Mouse (Mus musculus): Measurements from ENCODE around the gene Csk. TPM values are rescaled to one million over a fixed set of nuclear protein-coding genes. Genes with fewer than 3 reads are reported as not detected.

Csk gene
- polyA plus RNA-seq, 1 experiment from 2014 or later = 30.9 TPM

DNA sequence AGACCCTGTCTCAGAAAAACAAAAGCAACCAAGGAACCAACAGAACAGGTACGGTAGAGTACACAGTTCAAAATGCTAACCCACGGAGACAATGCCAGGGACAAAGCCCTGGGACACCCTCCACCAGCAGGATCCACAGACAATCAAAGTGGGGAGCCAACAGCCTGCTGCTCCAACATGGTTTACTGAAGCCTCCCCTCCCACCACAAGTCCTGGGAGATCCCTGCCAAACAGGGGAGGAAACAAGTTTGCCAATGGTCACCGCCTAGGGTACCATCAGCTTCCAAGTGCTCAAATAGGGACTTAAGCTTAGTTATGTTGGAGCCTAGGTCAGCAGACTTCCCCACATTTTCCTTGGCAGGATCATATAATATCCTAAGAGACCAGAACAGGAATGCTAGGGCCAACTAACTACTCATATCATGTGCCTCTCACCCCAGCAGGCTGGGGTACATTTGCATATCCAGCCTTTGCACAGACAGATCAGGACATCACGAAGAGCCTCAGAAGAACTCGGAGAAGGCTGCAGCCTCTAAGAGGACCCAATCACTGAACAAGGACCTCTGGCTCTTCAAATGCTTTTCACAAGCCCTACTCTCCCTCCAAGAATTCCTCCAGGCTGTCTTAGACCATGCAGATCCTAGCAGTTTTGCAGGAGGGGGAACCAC is 13.6 kb downstream of the Csk start:
- H3K9me3 ChIP-seq (ENCODE audit: control insufficient read depth, low read depth, low read length) = no peaks in the 10 kb centered on the region
- no peak for ATAC-seq (ENCODE audit: insufficient number of reproducible peaks, insufficient read depth, low FRiP score, low read depth)
- H3K4me3 ChIP-seq (ENCODE audit: low read depth, low read length) = peak overlapping the region; percentile 19; the same call in 1 of the 2 replicates
- no peaks in the 10 kb centered on the region for H3K36me3 ChIP-seq (ENCODE audit: control insufficient read depth, insufficient read depth, low read length)
- WGBS = 60% methylated on average over 5 of the region's 5 CpGs
- H3K4me2 ChIP-seq (replicated peaks; ENCODE audit: low read depth, low read length) = peak overlapping the region; percentile 41
- no peaks in the 10 kb centered on the region for H3K27me3 ChIP-seq (ENCODE audit: control insufficient read depth, insufficient read depth, low read length)
- peak overlapping the region; percentile 28; the same call in 1 of the 2 replicates for H3K9ac ChIP-seq (replicated peaks; ENCODE audit: low read depth, low read length)
- H3K27ac ChIP-seq (ENCODE audit: low read length) = peak overlapping the region; percentile 87; the same call in 1 of the 2 replicates
- peaks cover 74% of the 10 kb centered on the region for H3K4me1 ChIP-seq (ENCODE audit: control insufficient read depth, insufficient read depth, low read length)

DNA sequence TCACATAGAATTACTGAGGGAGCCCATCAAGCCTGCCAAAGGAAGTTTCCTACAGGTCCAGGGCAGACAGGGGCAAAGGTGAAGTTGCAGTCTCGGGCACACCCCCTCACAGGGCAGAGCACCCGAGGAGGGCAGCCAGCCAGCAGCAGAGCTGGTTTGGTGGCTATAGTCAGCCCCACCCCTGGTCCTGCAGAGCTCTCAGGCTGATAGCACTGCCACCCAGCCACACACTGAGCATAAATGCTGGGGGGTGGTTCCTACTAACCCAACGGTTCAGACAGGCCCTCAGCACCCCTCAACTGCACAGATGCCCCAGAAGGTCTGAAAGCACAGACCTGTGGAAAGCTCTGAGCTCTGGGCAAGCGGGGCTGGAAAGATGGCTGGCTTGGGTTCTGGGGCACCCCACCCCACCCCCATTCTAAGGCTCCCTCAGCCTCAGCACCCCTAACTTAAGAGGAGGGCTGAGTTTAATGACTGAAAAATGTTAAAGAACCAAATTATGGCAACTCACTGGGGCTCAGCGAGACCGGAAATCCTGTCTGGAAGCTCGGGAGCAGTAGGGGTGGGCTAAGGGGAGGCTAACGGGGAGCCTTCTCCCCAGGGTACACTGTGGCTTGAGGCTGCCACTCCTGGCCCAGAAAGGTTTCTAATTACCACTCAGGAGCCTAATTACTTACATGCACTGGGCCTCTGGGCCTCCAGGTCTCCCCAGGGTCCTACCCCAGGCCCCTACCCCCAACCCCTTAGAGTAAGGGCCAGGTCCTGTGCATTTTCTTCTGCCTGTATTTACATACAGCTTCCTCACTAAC is 14.6 kb downstream of the Csk start:
- no peaks in the 10 kb centered on the region for H3K36me3 ChIP-seq (ENCODE audit: control insufficient read depth, insufficient read depth, low read length)
- 35% methylated on average over 8 of the region's 8 CpGs for WGBS
- no peaks in the 10 kb centered on the region for H3K27me3 ChIP-seq (ENCODE audit: control insufficient read depth, insufficient read depth, low read length)
- H3K9ac ChIP-seq (replicated peaks; ENCODE audit: low read depth, low read length) = peak overlapping the region; percentile 28; the same call in 1 of the 2 replicates
- peak overlapping the region; percentile 41 for H3K4me2 ChIP-seq (replicated peaks; ENCODE audit: low read depth, low read length)
- H3K4me3 ChIP-seq (ENCODE audit: low read depth, low read length) = no peak overlapping the region
- peaks cover 68% of the 10 kb centered on the region for H3K4me1 ChIP-seq (ENCODE audit: control insufficient read depth, insufficient read depth, low read length)
- no peaks in the 10 kb centered on the region for H3K9me3 ChIP-seq (ENCODE audit: control insufficient read depth, low read depth, low read length)
- H3K27ac ChIP-seq (ENCODE audit: low read length) = peak overlapping the region; percentile 87
- peak; percentile 75 for ATAC-seq (ENCODE audit: insufficient number of reproducible peaks, insufficient read depth, low FRiP score, low read depth)

DNA sequence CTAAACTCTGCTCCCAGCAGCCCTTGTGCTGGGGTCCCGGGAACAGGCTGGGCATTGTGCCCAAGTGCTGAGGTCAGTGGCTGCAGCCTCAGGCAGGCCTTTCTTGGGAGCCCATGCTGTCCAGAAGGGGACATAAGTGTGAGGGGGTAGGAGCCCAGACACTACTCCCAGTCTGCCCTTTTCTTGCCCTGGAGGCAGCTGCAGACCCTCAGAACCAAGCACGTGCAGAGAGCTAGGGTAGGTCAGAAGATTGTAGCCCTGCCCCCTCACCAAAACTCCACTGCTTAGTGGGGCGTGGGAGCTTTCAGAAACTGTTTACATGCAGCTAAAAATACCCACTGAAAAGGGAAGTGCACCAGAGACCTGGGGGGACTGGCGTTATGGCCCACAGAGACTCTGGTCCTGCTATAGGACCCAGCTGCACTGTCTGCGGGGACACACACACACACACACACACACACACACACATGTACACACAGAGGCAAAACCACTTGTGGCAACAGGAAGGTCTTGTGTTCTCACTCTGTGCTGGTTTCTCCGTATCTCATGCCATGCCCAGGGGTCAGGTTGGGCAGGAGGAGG is 15.6 kb downstream of the Csk start:
- Histone ChIP-seq H3K9ac (replicated peaks; ENCODE audit: low read depth, low read length) (no peak overlapping the region), H3K27ac (ENCODE audit: low read length) (peak overlapping the region; percentile 87), H3K4me2 (replicated peaks; ENCODE audit: low read depth, low read length) (peak overlapping the region; percentile 41; the same call in 1 of the 2 replicates), H3K36me3 (ENCODE audit: control insufficient read depth, insufficient read depth, low read length) (no peaks in the 10 kb centered on the region; the same call in 1 of the 2 replicates), H3K27me3 (ENCODE audit: control insufficient read depth, insufficient read depth, low read length) (no peaks in the 10 kb centered on the region), H3K4me3 (ENCODE audit: low read depth, low read length) (no peak overlapping the region), H3K9me3 (ENCODE audit: control insufficient read depth, low read depth, low read length) (no peaks in the 10 kb centered on the region), H3K4me1 (ENCODE audit: control insufficient read depth, insufficient read depth, low read length) (peaks cover 58% of the 10 kb centered on the region)
- WGBS = 8% methylated on average over 6 of the region's 6 CpGs
- ATAC-seq (ENCODE audit: insufficient number of reproducible peaks, insufficient read depth, low FRiP score, low read depth) = peak; percentile 59; the same call in 1 of the 2 replicates

DNA sequence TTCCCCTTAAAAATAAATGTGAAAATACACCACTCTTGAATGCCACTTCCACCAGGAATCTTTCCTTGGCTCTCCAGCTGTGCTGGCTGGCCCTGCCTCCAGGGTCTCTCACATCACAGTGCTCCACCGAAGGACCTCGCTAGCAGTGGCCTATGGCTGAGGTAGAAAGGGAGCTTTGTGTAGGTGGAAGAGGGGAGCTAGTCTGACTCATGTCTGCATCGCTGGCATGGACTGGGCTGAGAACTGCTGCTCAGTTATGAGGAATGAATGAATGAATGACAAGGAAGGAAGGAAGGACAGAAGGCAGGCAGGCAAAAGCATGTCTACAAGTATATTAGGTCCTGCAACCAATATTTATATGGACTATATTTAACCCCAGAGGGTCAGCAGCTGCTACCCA is 16.2 kb downstream of the Csk start:
- peaks cover 52% of the 10 kb centered on the region for H3K4me1 ChIP-seq (ENCODE audit: control insufficient read depth, insufficient read depth, low read length)
- 66% methylated on average over 3 of the region's 3 CpGs for WGBS
- H3K36me3 ChIP-seq (ENCODE audit: control insufficient read depth, insufficient read depth, low read length) = no peaks in the 10 kb centered on the region; the same call in 1 of the 2 replicates
- no peak overlapping the region for H3K9ac ChIP-seq (replicated peaks; ENCODE audit: low read depth, low read length)
- H3K4me3 ChIP-seq (ENCODE audit: low read depth, low read length) = no peak overlapping the region
- 0 out of 2 replicates have a peak, but pooled peaks have one; percentile 3 for ATAC-seq (ENCODE audit: insufficient number of reproducible peaks, insufficient read depth, low FRiP score, low read depth)
- H3K4me2 ChIP-seq (replicated peaks; ENCODE audit: low read depth, low read length) = peak overlapping the region; percentile 41; the same call in 1 of the 2 replicates
- no peaks in the 10 kb centered on the region for H3K27me3 ChIP-seq (ENCODE audit: control insufficient read depth, insufficient read depth, low read length)
- peak overlapping the region; percentile 87 for H3K27ac ChIP-seq (ENCODE audit: low read length)
- H3K9me3 ChIP-seq (ENCODE audit: control insufficient read depth, low read depth, low read length) = no peaks in the 10 kb centered on the region

DNA sequence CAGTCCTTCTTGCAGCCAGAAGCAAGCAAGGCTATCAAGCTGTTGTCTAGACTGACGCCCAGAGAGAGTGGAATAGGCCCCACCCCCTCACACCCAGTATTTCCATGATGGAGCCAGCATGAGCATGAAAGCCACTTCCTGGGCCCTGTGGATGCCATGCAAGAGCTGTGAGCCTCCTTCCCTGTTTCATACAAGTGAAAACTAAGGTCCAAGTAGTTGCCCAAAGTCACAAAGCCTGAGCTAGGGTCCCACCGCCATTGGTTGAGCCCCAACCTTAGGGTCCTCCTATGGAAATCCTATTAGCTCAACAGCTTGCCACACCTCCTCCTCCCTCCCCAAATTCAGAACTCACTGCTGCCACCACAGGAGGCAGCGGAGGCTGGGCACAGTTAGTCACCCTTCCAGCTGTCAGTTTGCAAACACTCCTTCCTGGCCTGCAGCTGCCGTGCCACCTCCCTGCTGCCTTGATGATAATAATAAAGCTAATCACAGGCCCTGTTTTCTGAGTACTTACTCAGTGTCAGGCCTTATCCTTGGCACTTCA is 19.9 kb downstream of the Csk start:
- 34% methylated on average over 4 of the region's 4 CpGs for WGBS
- Histone ChIP-seq H3K27me3 (ENCODE audit: control insufficient read depth, insufficient read depth, low read length) (no peaks in the 10 kb centered on the region), H3K4me1 (ENCODE audit: control insufficient read depth, insufficient read depth, low read length) (peaks cover 16% of the 10 kb centered on the region), H3K36me3 (ENCODE audit: control insufficient read depth, insufficient read depth, low read length) (peaks cover 19% of the 10 kb centered on the region), H3K4me3 (ENCODE audit: low read depth, low read length) (no peak overlapping the region), H3K4me2 (replicated peaks; ENCODE audit: low read depth, low read length) (no peak overlapping the region), H3K9me3 (ENCODE audit: control insufficient read depth, low read depth, low read length) (no peaks in the 10 kb centered on the region), H3K9ac (replicated peaks; ENCODE audit: low read depth, low read length) (no peak overlapping the region), H3K27ac (ENCODE audit: low read length) (no peak overlapping the region)
- no peak for ATAC-seq (ENCODE audit: insufficient number of reproducible peaks, insufficient read depth, low FRiP score, low read depth)

DNA sequence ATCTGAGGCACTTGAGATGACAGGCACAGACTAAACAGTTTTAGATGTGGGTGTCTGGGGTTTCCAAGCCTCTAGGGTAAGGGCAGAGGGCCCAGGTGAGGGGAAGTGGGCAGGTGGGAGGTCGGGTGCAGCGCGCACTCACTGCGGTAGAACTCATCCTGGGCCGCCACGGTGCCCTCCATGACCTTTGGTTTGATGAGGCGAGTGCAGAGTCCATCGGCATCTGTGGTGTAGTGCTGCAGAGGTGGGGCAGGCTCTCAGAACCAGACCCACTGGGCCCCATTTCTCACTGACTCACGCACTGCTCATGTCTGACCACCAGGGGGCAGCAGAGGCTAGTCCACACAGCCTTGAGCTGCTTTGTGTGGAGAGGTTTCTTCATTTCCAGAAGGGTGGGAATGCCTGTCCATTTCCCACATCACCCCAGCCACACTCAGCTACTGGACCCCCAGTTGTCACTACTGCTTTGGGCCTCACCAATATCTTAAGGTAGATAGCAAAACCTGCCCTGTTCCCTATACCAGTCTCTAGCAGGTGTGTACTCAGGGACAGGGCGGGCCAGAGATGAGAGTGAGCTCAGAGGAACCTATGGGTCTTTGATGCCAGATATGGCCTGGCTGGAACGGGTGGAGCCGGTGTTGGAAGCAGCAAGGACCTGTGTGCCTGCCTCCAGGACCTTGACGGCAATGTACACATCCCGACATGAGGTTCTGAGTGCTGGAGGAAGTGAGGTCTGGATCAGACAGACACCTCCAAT is 24.1 kb downstream of the Csk start:
- Histone ChIP-seq H3K27ac (ENCODE audit: low read length) (no peak overlapping the region), H3K9ac (replicated peaks; ENCODE audit: low read depth, low read length) (no peak overlapping the region), H3K9me3 (ENCODE audit: control insufficient read depth, low read depth, low read length) (no peaks in the 10 kb centered on the region), H3K4me1 (ENCODE audit: control insufficient read depth, insufficient read depth, low read length) (no peaks in the 10 kb centered on the region), H3K4me2 (replicated peaks; ENCODE audit: low read depth, low read length) (no peak overlapping the region), H3K36me3 (ENCODE audit: control insufficient read depth, insufficient read depth, low read length) (peaks cover 57% of the 10 kb centered on the region), H3K4me3 (ENCODE audit: low read depth, low read length) (no peak overlapping the region), H3K27me3 (ENCODE audit: control insufficient read depth, insufficient read depth, low read length) (no peaks in the 10 kb centered on the region)
- ATAC-seq (ENCODE audit: insufficient number of reproducible peaks, insufficient read depth, low FRiP score, low read depth) = peak; percentile 66; the same call in 1 of the 2 replicates
- 67% methylated on average over 14 of the region's 14 CpGs for WGBS

DNA sequence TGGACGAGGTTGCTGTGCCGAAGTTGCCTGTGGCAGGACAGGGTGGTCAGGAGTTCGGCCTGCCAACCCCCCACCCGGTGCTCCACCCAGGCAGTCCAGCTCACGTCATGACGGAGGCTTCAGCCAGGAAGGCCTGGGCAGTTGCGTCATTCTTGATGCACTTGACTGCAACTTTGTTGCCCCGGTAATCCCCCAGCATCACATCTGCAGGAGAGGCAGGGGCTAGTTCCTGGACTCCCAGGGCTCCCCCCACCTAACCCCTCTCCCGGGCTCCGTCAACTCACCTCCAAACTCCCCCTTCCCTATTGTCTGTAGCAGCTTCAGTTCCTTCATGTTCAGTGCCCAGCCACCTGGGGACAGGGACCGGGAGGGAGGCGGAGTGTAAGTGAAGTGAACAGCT is 24.7 kb downstream of the Csk start:
- 93% methylated on average over 12 of the region's 12 CpGs for WGBS
- no peaks in the 10 kb centered on the region for H3K4me1 ChIP-seq (ENCODE audit: control insufficient read depth, insufficient read depth, low read length)
- no peaks in the 10 kb centered on the region for H3K9me3 ChIP-seq (ENCODE audit: control insufficient read depth, low read depth, low read length)
- H3K4me3 ChIP-seq (ENCODE audit: low read depth, low read length) = no peak overlapping the region
- no peaks in the 10 kb centered on the region for H3K27me3 ChIP-seq (ENCODE audit: control insufficient read depth, insufficient read depth, low read length)
- no peak overlapping the region for H3K9ac ChIP-seq (replicated peaks; ENCODE audit: low read depth, low read length)
- ATAC-seq (ENCODE audit: insufficient number of reproducible peaks, insufficient read depth, low FRiP score, low read depth) = no peak
- no peak overlapping the region for H3K4me2 ChIP-seq (replicated peaks; ENCODE audit: low read depth, low read length)
- no peak overlapping the region for H3K27ac ChIP-seq (ENCODE audit: low read length)
- H3K36me3 ChIP-seq (ENCODE audit: control insufficient read depth, insufficient read depth, low read length) = peaks cover 57% of the 10 kb centered on the region
